In the genomic region with DNA sequence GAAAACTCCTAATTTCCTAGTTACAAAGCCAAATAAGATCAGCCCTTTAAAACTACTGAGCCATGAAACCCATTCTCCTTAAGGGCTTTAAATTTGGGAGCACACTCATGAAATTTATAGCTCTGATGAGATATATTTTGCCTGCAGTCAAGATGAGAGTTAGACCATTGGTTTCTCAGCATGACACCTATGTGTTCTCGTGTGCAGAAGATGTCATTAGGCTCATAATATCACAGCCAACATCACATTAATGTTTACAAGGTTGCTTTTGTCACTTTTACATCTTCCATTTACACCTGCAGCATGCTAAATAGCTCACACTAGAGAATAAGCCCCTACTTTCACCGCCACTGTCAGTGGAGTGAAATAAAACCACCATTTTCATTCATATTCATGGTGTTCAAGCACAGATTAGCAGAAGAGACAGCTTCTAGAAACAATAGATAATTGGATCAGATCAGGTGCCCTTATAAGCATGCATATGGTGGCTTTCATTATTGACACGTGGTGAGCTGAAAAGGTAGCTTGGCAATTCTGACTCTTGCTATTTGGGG, we compare ENCODE assay signal across 21 mouse cellular contexts.
A peak's percentile ranks its signal among the peaks of the same experiment; 100 is the strongest.
DNase-seq lines count a peak whose midpoint lies in the region; ATAC-seq lines count a peak whose summit lies in the region.
"Had no signal": no experiment of that assay in that cellular context is flagged by ENCODE, and none has a peak within 500 bp of the region (broad histone marks: within the 10 kb centered on the region; RNA-seq: fewer than 3 reads in every experiment).

No protein-coding gene starts in this region.

- H3K9me3 ChIP-seq in forebrain, embryonic 13.5 days (replicated peaks): no peaks in the 10 kb centered on the region
- no peaks in the 10 kb centered on the region for H3K9me3 ChIP-seq in forebrain, embryonic 10.5 days
- H3K9me3 ChIP-seq in hindbrain, embryonic 14.5 days (ENCODE audit: control insufficient read depth, low read length): no peaks in the 10 kb centered on the region
- no peaks in the 10 kb centered on the region for H3K9me3 ChIP-seq in hindbrain, embryonic 11.5 days (ENCODE audit: control insufficient read depth, low read length)
- H3K9me3 ChIP-seq in neural tube, embryonic 12.5 days: no peaks in the 10 kb centered on the region
- no peaks in the 10 kb centered on the region for H3K9me3 ChIP-seq in neural tube, embryonic 15.5 days (replicated peaks)
- H3K9me3 ChIP-seq: embryonic facial prominence, embryonic 10.5 days; heart, embryonic 15.5 days had no signal

- peaks cover 7% of the 10 kb centered on the region for H3K4me1 ChIP-seq in forebrain, embryonic 13.5 days
- no peaks in the 10 kb centered on the region for H3K4me1 ChIP-seq in forebrain, embryonic 10.5 days
- H3K4me1 ChIP-seq in hindbrain, embryonic 14.5 days (replicated peaks; ENCODE audit: control insufficient read depth, insufficient read depth, low read length): no peaks in the 10 kb centered on the region
- no peaks in the 10 kb centered on the region for H3K4me1 ChIP-seq in hindbrain, embryonic 11.5 days (replicated peaks; ENCODE audit: control insufficient read depth, insufficient read depth, low read length)
- no peaks in the 10 kb centered on the region; the same call in 1 of the 2 replicates for H3K4me1 ChIP-seq in neural tube, embryonic 12.5 days
- peaks cover 7% of the 10 kb centered on the region for H3K4me1 ChIP-seq in neural tube, embryonic 15.5 days
- H3K4me1 ChIP-seq: embryonic facial prominence, embryonic 10.5 days; heart, embryonic 15.5 days had no signal

- ATAC-seq in forebrain, embryonic 13.5 days: peak; percentile 19; the same call in 1 of the 2 replicates
- ATAC-seq in hindbrain, embryonic 14.5 days (ENCODE audit: low FRiP score): peak; percentile 66; the same call in 1 of the 2 replicates
- ATAC-seq in hindbrain, embryonic 11.5 days (ENCODE audit: low FRiP score): no peak; the same call in 1 of the 2 replicates
- peak; percentile 57 for ATAC-seq in neural tube, embryonic 12.5 days (ENCODE audit: low FRiP score, low read depth)
- ATAC-seq in neural tube, embryonic 15.5 days (ENCODE audit: low FRiP score): peak; percentile 57
- ATAC-seq: activated CD4-positive, CD25-positive, alpha-beta regulatory T cell, adult 4 months; Patski had no signal

- H3K4me2 ChIP-seq in forebrain, embryonic 13.5 days: no peak overlapping the region
- H3K4me2 ChIP-seq in hindbrain, embryonic 14.5 days (replicated peaks): no peak overlapping the region
- H3K4me2 ChIP-seq in hindbrain, embryonic 11.5 days (replicated peaks; ENCODE audit: low read depth, low read length): no peak overlapping the region
- H3K4me2 ChIP-seq in neural tube, embryonic 12.5 days (replicated peaks): no peak overlapping the region
- no peak overlapping the region for H3K4me2 ChIP-seq in neural tube, embryonic 15.5 days
- H3K4me2 ChIP-seq: heart, embryonic 11.5 days; heart, embryonic 15.5 days had no signal

- H3K27ac ChIP-seq in forebrain, embryonic 13.5 days: 0 out of 2 replicates have a peak overlapping the region, but pooled peaks have one; percentile 1
- H3K27ac ChIP-seq in forebrain, embryonic 10.5 days: no peak overlapping the region
- H3K27ac ChIP-seq in hindbrain, embryonic 14.5 days: peak overlapping the region; percentile 55
- no peak overlapping the region for H3K27ac ChIP-seq in hindbrain, embryonic 11.5 days (ENCODE audit: low read depth, low read length)
- H3K27ac ChIP-seq in neural tube, embryonic 12.5 days: no peak overlapping the region
- peak overlapping the region; percentile 69 for H3K27ac ChIP-seq in neural tube, embryonic 15.5 days (replicated peaks)
- H3K27ac ChIP-seq: embryonic facial prominence, embryonic 10.5 days; heart, adult 2 months; heart, embryonic 15.5 days had no signal

- H3K36me3 ChIP-seq in forebrain, embryonic 13.5 days (ENCODE audit: poor library complexity, severe bottlenecking): no peaks in the 10 kb centered on the region
- H3K36me3 ChIP-seq in forebrain, embryonic 10.5 days (replicated peaks): no peaks in the 10 kb centered on the region
- H3K36me3 ChIP-seq in hindbrain, embryonic 14.5 days (replicated peaks; ENCODE audit: control insufficient read depth, insufficient read depth): 0 out of 2 replicates have a peak, but pooled peaks cover 4% of the 10 kb centered on the region
- H3K36me3 ChIP-seq in hindbrain, embryonic 11.5 days (ENCODE audit: control insufficient read depth, insufficient read depth, low read length): no peaks in the 10 kb centered on the region
- no peaks in the 10 kb centered on the region for H3K36me3 ChIP-seq in neural tube, embryonic 12.5 days
- no peaks in the 10 kb centered on the region for H3K36me3 ChIP-seq in neural tube, embryonic 15.5 days
- H3K36me3 ChIP-seq: embryonic facial prominence, embryonic 10.5 days; heart, embryonic 15.5 days had no signal

- no peak overlapping the region for H3K9ac ChIP-seq in forebrain, embryonic 13.5 days
- H3K9ac ChIP-seq in hindbrain, embryonic 14.5 days: no peak overlapping the region
- H3K9ac ChIP-seq in hindbrain, embryonic 11.5 days (ENCODE audit: low read depth, low read length): no peak overlapping the region
- H3K9ac ChIP-seq in neural tube, embryonic 12.5 days: no peak overlapping the region
- no peak overlapping the region for H3K9ac ChIP-seq in neural tube, embryonic 15.5 days (replicated peaks)
- H3K9ac ChIP-seq: heart, embryonic 15.5 days had no signal

- no peaks in the 10 kb centered on the region for H3K27me3 ChIP-seq in forebrain, embryonic 13.5 days
- no peaks in the 10 kb centered on the region for H3K27me3 ChIP-seq in forebrain, embryonic 10.5 days (ENCODE audit: poor library complexity, severe bottlenecking)
- no peaks in the 10 kb centered on the region for H3K27me3 ChIP-seq in hindbrain, embryonic 14.5 days (ENCODE audit: control insufficient read depth, insufficient read depth, low read length)
- no peaks in the 10 kb centered on the region for H3K27me3 ChIP-seq in hindbrain, embryonic 11.5 days (ENCODE audit: control insufficient read depth, insufficient read depth, low read length)
- no peaks in the 10 kb centered on the region for H3K27me3 ChIP-seq in neural tube, embryonic 12.5 days (replicated peaks)
- no peaks in the 10 kb centered on the region for H3K27me3 ChIP-seq in neural tube, embryonic 15.5 days (replicated peaks)
- H3K27me3 ChIP-seq: heart, embryonic 15.5 days; Patski had no signal

- DNase-seq in forebrain, embryonic 10.5 days (ENCODE audit: extremely low spot score, low spot score): no peak
- no peak for DNase-seq in hindbrain, embryonic 14.5 days (ENCODE audit: low spot score)
- DNase-seq in hindbrain, embryonic 11.5 days (ENCODE audit: low spot score): no peak
- DNase-seq in neural tube, embryonic 10.5 days (ENCODE audit: extremely low spot score, low spot score): no peak
- DNase-seq in thymus, postnatal 10 days (ENCODE audit: low spot score in 2 of 2): no peak
- DNase-seq: adrenal gland, postnatal 14 days; cerebellum, adult 18-20 months; cerebellum, adult 9-11 months; cerebellum, postnatal 36 days; gastrocnemius, postnatal 14 days; heart, adult 2 months; heart, postnatal 14 days; kidney, adult 11 months had no signal

- no peak overlapping the region for H3K4me3 ChIP-seq in forebrain, embryonic 13.5 days
- no peak overlapping the region for H3K4me3 ChIP-seq in forebrain, embryonic 10.5 days
- no peak overlapping the region for H3K4me3 ChIP-seq in hindbrain, embryonic 14.5 days (replicated peaks; ENCODE audit: low read length)
- H3K4me3 ChIP-seq in hindbrain, embryonic 11.5 days (ENCODE audit: low read depth, low read length): no peak overlapping the region
- H3K4me3 ChIP-seq in neural tube, embryonic 12.5 days: no peak overlapping the region
- H3K4me3 ChIP-seq in neural tube, embryonic 15.5 days (replicated peaks): no peak overlapping the region
- H3K4me3 ChIP-seq: embryonic facial prominence, embryonic 10.5 days; heart, adult 2 months; heart, embryonic 15.5 days had no signal

- 22% methylated on average over 3 of the region's 3 CpGs for WGBS in forebrain, embryonic 13.5 days
- 59% methylated on average over 3 of the region's 3 CpGs for WGBS in forebrain, embryonic 10.5 days
- 31% methylated on average over 3 of the region's 3 CpGs for WGBS in hindbrain, embryonic 14.5 days
- 64% methylated on average over 3 of the region's 3 CpGs for WGBS in hindbrain, embryonic 11.5 days
- WGBS in neural tube, embryonic 12.5 days: 40% methylated on average over 3 of the region's 3 CpGs
- 27% methylated on average over 3 of the region's 3 CpGs for WGBS in neural tube, embryonic 15.5 days

Comparison
In these comparisons a context has a peak if more than half of its experiments do, and no peak if none do; other contexts are left out.
1. H3K27ac ChIP-seq: peak in forebrain, embryonic 13.5 days (single experiment), hindbrain, embryonic 14.5 days (single experiment) and neural tube, embryonic 15.5 days (single experiment); none in forebrain, embryonic 10.5 days (single experiment), hindbrain, embryonic 11.5 days (single experiment) and neural tube, embryonic 12.5 days (single experiment).